Mouse (Mus musculus): Measurements from ENCODE around the gene Ubqln4.

The Ubqln4 gene

GRCm38 (mm10) chr3:88536103-88536930 is 17.2 kb upstream of the Ubqln4 start:
- Histone ChIP-seq H3K27me3 (ENCODE audit: insufficient read depth, low read length) (no peaks in the 10 kb centered on the region), H3K36me3 (ENCODE audit: insufficient read depth, low read length) (peaks cover 61% of the 10 kb centered on the region), H3K4me3 (replicated peaks; ENCODE audit: low read length) (peak overlapping the region; percentile 92), H3K9me3 (ENCODE audit: low read length) (no peaks in the 10 kb centered on the region), H3K4me1 (replicated peaks; ENCODE audit: low read depth, low read length) (peaks cover 82% of the 10 kb centered on the region)
- TF ChIP-seq NANOG (IDR thresholded peaks at IDR 0.05; ENCODE audit: borderline replicate concordance, low read length) (no peak), CTCF (conservative IDR thresholded peaks at IDR 0.05; ENCODE audit: low read length) (no peak), POU5F1 (IDR thresholded peaks at IDR 0.05; ENCODE audit: borderline replicate concordance, low read length) (no peak)

GRCm38 (mm10) chr3:88537146-88537545 is 16.4 kb upstream of the Ubqln4 start:
- no peaks in the 10 kb centered on the region for H3K9me3 ChIP-seq (ENCODE audit: low read length)
- peaks cover 90% of the 10 kb centered on the region for H3K4me1 ChIP-seq (replicated peaks; ENCODE audit: low read depth, low read length)
- no peaks in the 10 kb centered on the region for H3K27me3 ChIP-seq (ENCODE audit: insufficient read depth, low read length)
- no peak for TF ChIP-seq CTCF (conservative IDR thresholded peaks at IDR 0.05; ENCODE audit: low read length)
- no peak for TF ChIP-seq POU5F1 (IDR thresholded peaks at IDR 0.05; ENCODE audit: borderline replicate concordance, low read length)
- TF ChIP-seq NANOG (IDR thresholded peaks at IDR 0.05; ENCODE audit: borderline replicate concordance, low read length): no peak
- H3K4me3 ChIP-seq (replicated peaks; ENCODE audit: low read length): peak overlapping the region; percentile 92
- H3K36me3 ChIP-seq (ENCODE audit: insufficient read depth, low read length): peaks cover 69% of the 10 kb centered on the region

DNA sequence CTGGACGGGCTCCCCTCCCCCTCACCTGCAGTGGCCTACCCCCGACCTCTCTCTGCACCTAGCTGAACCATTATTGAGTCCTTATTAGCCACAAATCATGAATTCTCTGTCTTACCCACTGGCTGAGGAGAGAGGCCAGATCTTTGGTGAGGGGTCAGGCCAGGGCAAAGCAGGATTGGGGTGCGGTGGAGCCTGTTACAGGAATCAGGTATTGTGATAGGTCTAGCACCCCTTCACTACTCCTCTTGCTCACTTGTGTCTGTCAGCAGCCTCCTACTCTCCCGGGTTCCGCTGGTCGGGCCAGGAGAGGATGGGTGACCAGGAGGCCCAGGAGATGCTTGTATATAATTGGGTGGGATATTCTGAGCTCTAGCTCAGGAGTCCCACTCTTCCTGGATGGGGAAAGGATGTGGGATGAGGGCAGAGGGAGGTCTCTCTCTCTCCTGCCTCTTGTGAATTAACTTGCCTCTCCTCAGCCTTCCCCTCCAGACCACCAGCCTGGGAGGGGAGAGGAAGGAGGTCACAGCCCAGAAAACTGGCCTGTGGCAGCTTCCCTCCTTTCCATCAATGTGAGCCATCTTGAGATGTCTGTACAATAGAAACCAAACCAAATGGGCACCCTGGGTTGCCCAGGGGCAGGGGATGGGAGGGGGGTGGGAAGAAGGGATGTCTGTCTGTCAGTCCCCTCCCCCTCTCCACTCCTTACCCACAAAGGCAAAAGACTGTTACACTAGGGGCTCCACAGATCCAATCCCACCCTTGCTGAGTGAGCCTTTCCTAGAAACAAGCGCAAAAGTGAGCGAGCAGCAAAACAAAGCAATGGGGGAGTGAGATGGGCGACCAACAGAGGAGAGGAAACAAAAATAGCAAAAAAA is 15.1 kb upstream of the Ubqln4 start:
- Histone ChIP-seq H3K4me1 (replicated peaks; ENCODE audit: low read depth, low read length) (peaks cover 98% of the 10 kb centered on the region), H3K27me3 (ENCODE audit: insufficient read depth, low read length) (no peaks in the 10 kb centered on the region), H3K4me3 (replicated peaks; ENCODE audit: low read length) (peak overlapping the region; percentile 48), H3K36me3 (ENCODE audit: insufficient read depth, low read length) (peaks cover 76% of the 10 kb centered on the region), H3K9me3 (ENCODE audit: low read length) (no peaks in the 10 kb centered on the region)
- TF ChIP-seq POU5F1 (IDR thresholded peaks at IDR 0.05; ENCODE audit: borderline replicate concordance, low read length) (no peak), CTCF (conservative IDR thresholded peaks at IDR 0.05; ENCODE audit: low read length) (no peak), NANOG (IDR thresholded peaks at IDR 0.05; ENCODE audit: borderline replicate concordance, low read length) (no peak)

GRCm38 (mm10) chr3:88539397-88539796 is 14.2 kb upstream of the Ubqln4 start:
- no peaks in the 10 kb centered on the region for H3K27me3 ChIP-seq (ENCODE audit: insufficient read depth, low read length)
- no peak for TF ChIP-seq POU5F1 (IDR thresholded peaks at IDR 0.05; ENCODE audit: borderline replicate concordance, low read length)
- TF ChIP-seq CTCF (conservative IDR thresholded peaks at IDR 0.05; ENCODE audit: low read length): no peak
- no peak for TF ChIP-seq NANOG (IDR thresholded peaks at IDR 0.05; ENCODE audit: borderline replicate concordance, low read length)
- no peaks in the 10 kb centered on the region for H3K9me3 ChIP-seq (ENCODE audit: low read length)
- peaks cover 95% of the 10 kb centered on the region for H3K4me1 ChIP-seq (replicated peaks; ENCODE audit: low read depth, low read length)
- H3K36me3 ChIP-seq (ENCODE audit: insufficient read depth, low read length): peaks cover 74% of the 10 kb centered on the region
- peak overlapping the region; percentile 43; the same call in 1 of the 2 replicates for H3K4me3 ChIP-seq (replicated peaks; ENCODE audit: low read length)

GRCm38 (mm10) chr3:88540085-88540484 is 13.5 kb upstream of the Ubqln4 start:
- TF ChIP-seq POU5F1 (IDR thresholded peaks at IDR 0.05; ENCODE audit: borderline replicate concordance, low read length): no peak
- TF ChIP-seq CTCF (conservative IDR thresholded peaks at IDR 0.05; ENCODE audit: low read length): no peak
- no peak for TF ChIP-seq NANOG (IDR thresholded peaks at IDR 0.05; ENCODE audit: borderline replicate concordance, low read length)
- Histone ChIP-seq H3K36me3 (ENCODE audit: insufficient read depth, low read length) (peaks cover 67% of the 10 kb centered on the region), H3K4me3 (replicated peaks; ENCODE audit: low read length) (peak overlapping the region; percentile 43), H3K4me1 (replicated peaks; ENCODE audit: low read depth, low read length) (peaks cover 95% of the 10 kb centered on the region), H3K27me3 (ENCODE audit: insufficient read depth, low read length) (no peaks in the 10 kb centered on the region), H3K9me3 (ENCODE audit: low read length) (no peaks in the 10 kb centered on the region)

DNA sequence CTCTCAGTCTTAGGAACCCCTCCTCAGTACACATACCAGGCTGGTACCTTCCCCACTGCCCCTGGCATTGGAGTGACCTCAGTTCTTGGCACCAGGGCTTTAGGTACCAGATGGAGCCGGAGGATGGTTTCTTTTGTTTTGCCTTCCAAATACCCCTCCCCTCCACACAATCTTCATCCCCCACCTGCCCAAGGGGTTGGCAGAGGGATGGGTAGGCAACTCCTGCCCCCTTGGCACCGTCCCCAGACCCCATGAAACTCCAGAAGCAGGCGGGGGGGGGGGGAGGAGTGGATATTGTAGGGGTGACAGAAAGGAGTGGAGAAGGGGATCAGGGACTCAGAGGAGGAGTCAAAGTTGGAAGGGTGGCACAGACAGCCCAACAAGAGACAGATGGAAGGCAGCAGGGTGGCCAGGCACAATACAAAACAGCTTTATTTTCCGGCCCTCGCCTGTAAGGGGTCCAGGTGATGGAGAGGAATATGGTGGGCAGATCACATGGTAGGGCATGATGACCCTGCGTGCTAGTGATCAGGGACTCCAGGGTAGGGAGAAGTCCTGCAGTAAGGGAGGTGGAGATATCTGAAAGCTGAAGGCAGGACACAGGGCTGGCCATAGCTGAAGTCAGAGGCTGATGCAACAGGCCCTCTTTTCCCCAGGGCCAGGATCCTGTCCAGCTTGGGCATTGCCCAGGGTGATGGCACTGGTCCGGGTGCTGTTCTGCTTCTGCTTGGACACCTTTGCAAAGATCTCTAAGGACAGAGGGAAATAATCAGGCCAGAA is 11.7 kb upstream of the Ubqln4 start:
- Histone ChIP-seq H3K4me3 (replicated peaks; ENCODE audit: low read length) (peak overlapping the region; percentile 6; the same call in 1 of the 2 replicates), H3K4me1 (replicated peaks; ENCODE audit: low read depth, low read length) (peaks cover 92% of the 10 kb centered on the region), H3K27me3 (ENCODE audit: insufficient read depth, low read length) (no peaks in the 10 kb centered on the region), H3K36me3 (ENCODE audit: insufficient read depth, low read length) (peaks cover 50% of the 10 kb centered on the region), H3K9me3 (ENCODE audit: low read length) (no peaks in the 10 kb centered on the region)
- TF ChIP-seq CTCF (conservative IDR thresholded peaks at IDR 0.05; ENCODE audit: low read length): no peak
- no peak for TF ChIP-seq POU5F1 (IDR thresholded peaks at IDR 0.05; ENCODE audit: borderline replicate concordance, low read length)
- TF ChIP-seq NANOG (IDR thresholded peaks at IDR 0.05; ENCODE audit: borderline replicate concordance, low read length): no peak

DNA sequence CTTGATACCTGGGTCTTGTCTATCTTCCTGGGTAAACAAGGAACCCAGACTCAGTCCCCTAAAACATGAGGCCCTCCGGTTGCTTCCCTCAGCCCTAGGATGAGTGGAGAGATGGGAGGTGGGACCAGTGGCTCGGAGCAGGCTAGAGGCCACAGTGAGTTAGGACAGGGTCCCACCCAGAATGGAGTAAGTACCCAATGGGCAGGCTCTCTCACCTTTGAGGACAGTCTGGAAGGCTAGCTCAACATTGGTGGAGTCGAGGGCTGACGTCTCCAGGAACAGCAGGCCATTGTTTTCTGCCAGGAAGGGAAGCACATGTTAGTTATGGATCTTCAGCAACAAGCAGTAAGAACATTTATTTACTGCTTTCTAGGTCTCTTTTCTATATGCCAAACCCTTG is 11.1 kb upstream of the Ubqln4 start:
- Histone ChIP-seq H3K4me3 (replicated peaks; ENCODE audit: low read length) (0 out of 2 replicates have a peak overlapping the region, but pooled peaks have one; percentile 6), H3K4me1 (replicated peaks; ENCODE audit: low read depth, low read length) (peaks cover 91% of the 10 kb centered on the region), H3K27me3 (ENCODE audit: insufficient read depth, low read length) (no peaks in the 10 kb centered on the region), H3K9me3 (ENCODE audit: low read length) (no peaks in the 10 kb centered on the region), H3K36me3 (ENCODE audit: insufficient read depth, low read length) (peaks cover 43% of the 10 kb centered on the region)
- TF ChIP-seq POU5F1 (IDR thresholded peaks at IDR 0.05; ENCODE audit: borderline replicate concordance, low read length) (no peak), NANOG (IDR thresholded peaks at IDR 0.05; ENCODE audit: borderline replicate concordance, low read length) (no peak), CTCF (conservative IDR thresholded peaks at IDR 0.05; ENCODE audit: low read length) (no peak)

Data from E14TG2a.4 (cell line).